Mouse (Mus musculus) small intestine, adult 2 months (tissue): ENCODE results near the gene Junb.

Source experiments
- CTCF ChIP-seq: fragments of 200-500 bp; IDR thresholded peaks from 2 replicates; pipeline ENCODE4 v1.5.1; 2012; ENCODE audit warnings: low read depth, mild to moderate bottlenecking, control low read depth, inconsistent platforms, low read length, moderate library complexity, mixed read lengths; ENCODE audit not compliant: insufficient replicate concordance, insufficient read length; ENCODE audit errors: extremely low read depth
- POLR2A ChIP-seq: fragments of 200-500 bp; IDR thresholded peaks from 2 replicates; pipeline ENCODE4 v1.6.1; 2012; ENCODE audit warnings: low read depth, mild to moderate bottlenecking, control low read depth, inconsistent platforms, low read length, moderate library complexity

DNA sequence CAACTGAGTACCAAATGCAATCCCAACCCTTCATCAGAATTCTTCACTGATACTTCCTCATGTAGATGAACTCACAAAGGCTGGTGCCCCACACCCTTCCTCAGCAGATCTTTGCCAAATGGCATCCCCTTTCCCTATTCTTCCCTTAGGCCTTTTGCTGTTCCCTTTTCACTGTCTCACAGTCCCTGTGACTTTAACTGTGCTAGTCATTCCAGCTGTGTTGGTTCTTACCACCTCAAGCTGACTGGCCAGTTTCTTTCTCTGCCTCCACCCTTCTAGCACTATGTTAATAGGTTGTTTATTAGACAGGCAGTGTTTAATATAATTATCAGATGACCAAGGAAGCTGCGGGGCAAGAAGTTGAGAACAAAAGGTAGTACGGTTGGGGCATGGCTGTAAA lies 9.9 kb downstream of the Junb start:
- TF ChIP-seq POLR2A (no peak), CTCF (no peak)
